Mouse (Mus musculus): ENCODE measurements around the gene Lsm3. TPM values are rescaled to one million over a fixed set of nuclear protein-coding genes. Genes with fewer than 3 reads are reported as not detected.

Gene Lsm3
- polyA plus RNA-seq, 1 experiment from 2014 or later: 318 TPM

GRCm38 (mm10) chr6:91534268-91534667 lies 18.5 kb downstream of the Lsm3 start:
- Histone ChIP-seq H3K27ac (ENCODE audit: low read depth, low read length) (no peak overlapping the region), H3K27me3 (replicated peaks; ENCODE audit: control insufficient read depth, insufficient read depth, low read length) (no peaks in the 10 kb centered on the region)

GRCm38 (mm10) chr6:91535231-91535630 lies 19.5 kb downstream of the Lsm3 start:
- H3K4me2 ChIP-seq: no peak overlapping the region
- WGBS: 75% methylated on average over 3 of the region's 3 CpGs
- no peak for ATAC-seq (replicated peaks; ENCODE audit: low FRiP score)

More at GRCm38 (mm10) chr6:91534268-91534667, 18.5 kb downstream of the Lsm3 start:
- Histone ChIP-seq H3K4me3 (ENCODE audit: low read depth, low read length) (no peak overlapping the region), H3K9me3 (ENCODE audit: control insufficient read depth, low read length) (no peaks in the 10 kb centered on the region), H3K9ac (ENCODE audit: low read depth, low read length) (no peak overlapping the region), H3K4me2 (no peak overlapping the region), H3K36me3 (ENCODE audit: control insufficient read depth, insufficient read depth, low read length) (no peaks in the 10 kb centered on the region), H3K4me1 (replicated peaks; ENCODE audit: control insufficient read depth, insufficient read depth, low read length) (no peaks in the 10 kb centered on the region)
- ATAC-seq (replicated peaks; ENCODE audit: low FRiP score): no peak
- 66% methylated on average over 4 of the region's 4 CpGs for WGBS
- DNase-seq (ENCODE audit: low spot score): no peak

GRCm38 (mm10) chr6:91536047-91536765 lies 20.5 kb downstream of the Lsm3 start:
- Histone ChIP-seq H3K4me2 (no peak overlapping the region), H3K27ac (ENCODE audit: low read depth, low read length) (no peak overlapping the region)
- ATAC-seq (replicated peaks; ENCODE audit: low FRiP score): no peak

More at GRCm38 (mm10) chr6:91535231-91535630, 19.5 kb downstream of the Lsm3 start:
- Histone ChIP-seq H3K9ac (ENCODE audit: low read depth, low read length) (no peak overlapping the region), H3K36me3 (ENCODE audit: control insufficient read depth, insufficient read depth, low read length) (no peaks in the 10 kb centered on the region), H3K9me3 (ENCODE audit: control insufficient read depth, low read length) (no peaks in the 10 kb centered on the region), H3K4me3 (ENCODE audit: low read depth, low read length) (no peak overlapping the region), H3K27me3 (replicated peaks; ENCODE audit: control insufficient read depth, insufficient read depth, low read length) (no peaks in the 10 kb centered on the region), H3K27ac (ENCODE audit: low read depth, low read length) (no peak overlapping the region), H3K4me1 (replicated peaks; ENCODE audit: control insufficient read depth, insufficient read depth, low read length) (no peaks in the 10 kb centered on the region)
- DNase-seq (ENCODE audit: low spot score): no peak

GRCm38 (mm10) chr6:91541276-91541675 lies 25.5 kb downstream of the Lsm3 start:
- ATAC-seq (replicated peaks; ENCODE audit: low FRiP score): no peak
- no peak overlapping the region for H3K4me2 ChIP-seq
- 58% methylated on average over 3 of the region's 3 CpGs for WGBS
- no peak overlapping the region for H3K27ac ChIP-seq (ENCODE audit: low read depth, low read length)
- H3K9ac ChIP-seq (ENCODE audit: low read depth, low read length): no peak overlapping the region
- no peaks in the 10 kb centered on the region for H3K4me1 ChIP-seq (replicated peaks; ENCODE audit: control insufficient read depth, insufficient read depth, low read length)
- H3K4me3 ChIP-seq (ENCODE audit: low read depth, low read length): no peak overlapping the region
- no peaks in the 10 kb centered on the region for H3K36me3 ChIP-seq (ENCODE audit: control insufficient read depth, insufficient read depth, low read length)
- H3K27me3 ChIP-seq (replicated peaks; ENCODE audit: control insufficient read depth, insufficient read depth, low read length): no peaks in the 10 kb centered on the region
- no peaks in the 10 kb centered on the region for H3K9me3 ChIP-seq (ENCODE audit: control insufficient read depth, low read length)
- no peak for DNase-seq (ENCODE audit: low spot score)

More at GRCm38 (mm10) chr6:91536047-91536765, 20.5 kb downstream of the Lsm3 start:
- no peak overlapping the region for H3K4me3 ChIP-seq (ENCODE audit: low read depth, low read length)
- 77% methylated on average over 11 of the region's 11 CpGs for WGBS
- no peaks in the 10 kb centered on the region for H3K27me3 ChIP-seq (replicated peaks; ENCODE audit: control insufficient read depth, insufficient read depth, low read length)
- no peak overlapping the region for H3K9ac ChIP-seq (ENCODE audit: low read depth, low read length)
- H3K36me3 ChIP-seq (ENCODE audit: control insufficient read depth, insufficient read depth, low read length): no peaks in the 10 kb centered on the region
- H3K9me3 ChIP-seq (ENCODE audit: control insufficient read depth, low read length): no peaks in the 10 kb centered on the region
- H3K4me1 ChIP-seq (replicated peaks; ENCODE audit: control insufficient read depth, insufficient read depth, low read length): no peaks in the 10 kb centered on the region
- no peak for DNase-seq (ENCODE audit: low spot score)

GRCm38 (mm10) chr6:91543056-91543455 lies 27.3 kb downstream of the Lsm3 start:
- H3K36me3 ChIP-seq (ENCODE audit: control insufficient read depth, insufficient read depth, low read length): no peaks in the 10 kb centered on the region
- H3K27ac ChIP-seq (ENCODE audit: low read depth, low read length): no peak overlapping the region
- H3K4me2 ChIP-seq: no peak overlapping the region; the same call in 1 of the 2 replicates
- ATAC-seq (replicated peaks; ENCODE audit: low FRiP score): no peak
- no peak overlapping the region for H3K4me3 ChIP-seq (ENCODE audit: low read depth, low read length)
- no peak overlapping the region for H3K9ac ChIP-seq (ENCODE audit: low read depth, low read length)
- H3K4me1 ChIP-seq (replicated peaks; ENCODE audit: control insufficient read depth, insufficient read depth, low read length): 0 out of 2 replicates have a peak, but pooled peaks cover 3% of the 10 kb centered on the region
- no peaks in the 10 kb centered on the region for H3K27me3 ChIP-seq (replicated peaks; ENCODE audit: control insufficient read depth, insufficient read depth, low read length)
- no peak for DNase-seq (ENCODE audit: low spot score)
- no peaks in the 10 kb centered on the region for H3K9me3 ChIP-seq (ENCODE audit: control insufficient read depth, low read length)
- whole genome bisulfite sequencing: 77% methylated on average over 5 of the region's 5 CpGs

- ATAC-seq (replicated peaks; ENCODE audit: low FRiP score) (peak; percentile 53; the same call in 1 of the 2 replicates), DNase-seq (ENCODE audit: low spot score) (no peak)
- H3K9ac ChIP-seq (ENCODE audit: low read depth, low read length): no peak overlapping the region
- H3K4me3 ChIP-seq (ENCODE audit: low read depth, low read length): no peak overlapping the region
- H3K27ac ChIP-seq (ENCODE audit: low read depth, low read length): no peak overlapping the region
- WGBS: 16% methylated on average over 9 of the region's 9 CpGs
- no peaks in the 10 kb centered on the region for H3K9me3 ChIP-seq (ENCODE audit: control insufficient read depth, low read length)
- H3K4me1 ChIP-seq (replicated peaks; ENCODE audit: control insufficient read depth, insufficient read depth, low read length): 0 out of 2 replicates have a peak, but pooled peaks cover 3% of the 10 kb centered on the region
- H3K4me2 ChIP-seq: peak overlapping the region; percentile 32
- no peaks in the 10 kb centered on the region for H3K27me3 ChIP-seq (replicated peaks; ENCODE audit: control insufficient read depth, insufficient read depth, low read length)
- no peaks in the 10 kb centered on the region for H3K36me3 ChIP-seq (ENCODE audit: control insufficient read depth, insufficient read depth, low read length)
Measured at GRCm38 (mm10) chr6:91546241-91546884, 30.6 kb downstream of the Lsm3 start.

- Histone ChIP-seq H3K4me1 (replicated peaks; ENCODE audit: control insufficient read depth, insufficient read depth, low read length) (0 out of 2 replicates have a peak, but pooled peaks cover 3% of the 10 kb centered on the region), H3K9ac (ENCODE audit: low read depth, low read length) (no peak overlapping the region), H3K9me3 (ENCODE audit: control insufficient read depth, low read length) (no peaks in the 10 kb centered on the region), H3K4me2 (no peak overlapping the region), H3K4me3 (ENCODE audit: low read depth, low read length) (no peak overlapping the region), H3K27ac (ENCODE audit: low read depth, low read length) (no peak overlapping the region), H3K36me3 (ENCODE audit: control insufficient read depth, insufficient read depth, low read length) (no peaks in the 10 kb centered on the region), H3K27me3 (replicated peaks; ENCODE audit: control insufficient read depth, insufficient read depth, low read length) (no peaks in the 10 kb centered on the region)
- WGBS: 60% methylated on average over 1 of the region's 1 CpGs
- ATAC-seq (replicated peaks; ENCODE audit: low FRiP score): no peak
- DNase-seq (ENCODE audit: low spot score): no peak
Measured at GRCm38 (mm10) chr6:91547313-91547712, 31.6 kb downstream of the Lsm3 start.

GRCm38 (mm10) chr6:91549621-91550020 lies 33.9 kb downstream of the Lsm3 start:
- Histone ChIP-seq H3K4me3 (ENCODE audit: low read depth, low read length) (no peak overlapping the region), H3K4me1 (replicated peaks; ENCODE audit: control insufficient read depth, insufficient read depth, low read length) (0 out of 2 replicates have a peak, but pooled peaks cover 3% of the 10 kb centered on the region), H3K9me3 (ENCODE audit: control insufficient read depth, low read length) (no peaks in the 10 kb centered on the region), H3K27me3 (replicated peaks; ENCODE audit: control insufficient read depth, insufficient read depth, low read length) (no peaks in the 10 kb centered on the region), H3K27ac (ENCODE audit: low read depth, low read length) (no peak overlapping the region), H3K36me3 (ENCODE audit: control insufficient read depth, insufficient read depth, low read length) (no peaks in the 10 kb centered on the region), H3K4me2 (no peak overlapping the region), H3K9ac (ENCODE audit: low read depth, low read length) (no peak overlapping the region)
- no peak for DNase-seq (ENCODE audit: low spot score)
- 63% methylated on average over 5 of the region's 5 CpGs for WGBS
- ATAC-seq (replicated peaks; ENCODE audit: low FRiP score): no peak

Data from liver, embryonic 11.5 days (tissue).